Mouse (Mus musculus) cerebellum, adult 8-10 months (tissue): ENCODE data around the gene Cfap43.

Experiments used
- DNase-seq: peaks from one replicate; pipeline ENCODE4 v3.0.0; 2022

The Cfap43 gene

DNA sequence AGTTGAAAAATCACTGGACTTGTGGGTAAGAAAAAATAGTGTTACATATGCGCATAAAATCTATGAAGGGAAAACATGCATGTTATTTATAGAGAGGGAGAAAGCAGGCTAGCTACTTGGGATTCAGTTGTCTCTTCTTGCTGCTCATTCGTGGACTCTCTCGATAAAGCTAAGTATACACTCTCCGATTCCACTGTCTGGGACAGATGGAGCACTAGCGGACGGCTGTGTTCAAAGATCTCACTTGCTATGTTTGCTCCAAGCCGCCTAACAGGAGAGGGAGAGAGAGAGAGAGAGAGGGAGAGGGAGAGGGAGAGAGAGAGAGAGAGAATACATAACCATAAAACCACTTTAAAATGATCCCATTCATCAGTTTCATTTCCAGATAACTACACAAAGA is 138.9 kb downstream of the Cfap43 start:
- no peak for DNase-seq

DNA sequence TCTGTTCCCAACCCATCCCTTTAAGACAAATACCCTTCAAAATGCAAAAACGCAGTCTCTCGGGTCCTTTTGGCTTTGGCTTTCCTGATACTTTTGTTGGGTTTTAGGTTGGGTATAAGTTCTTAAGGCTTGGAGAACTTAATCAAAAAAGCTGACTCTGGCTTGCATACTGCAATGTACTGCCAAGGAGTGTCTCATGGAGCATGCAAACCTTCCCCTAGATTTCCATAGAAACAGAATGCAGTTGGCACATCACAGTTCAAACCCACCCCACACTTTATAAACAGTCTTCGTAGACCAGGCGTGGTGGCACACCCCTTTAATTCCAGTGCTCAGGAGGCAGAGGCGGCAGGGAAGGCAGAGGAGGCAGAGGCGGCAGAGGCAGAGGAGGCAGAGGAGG is 141.2 kb downstream of the Cfap43 start:
- DNase-seq, result no peak

DNA sequence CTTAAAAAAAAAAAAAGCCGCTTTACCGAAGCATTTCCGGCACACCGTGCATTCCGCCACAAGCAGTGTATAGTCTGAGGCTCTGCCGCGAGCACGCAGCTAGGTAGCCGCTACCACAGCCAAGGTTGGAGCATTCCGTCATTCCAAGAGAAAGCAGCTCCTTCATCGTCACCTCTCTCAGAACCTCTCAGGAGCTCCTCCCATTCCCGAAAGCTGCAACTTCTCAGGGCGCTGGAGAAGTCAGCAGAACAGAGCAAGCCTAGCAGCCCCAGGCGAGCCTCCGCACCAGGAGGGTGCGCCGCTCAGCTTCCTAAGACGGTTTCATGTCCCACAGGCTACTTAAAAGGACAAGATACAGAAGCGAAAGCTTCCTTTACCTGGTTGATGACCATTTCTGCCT is 163.5 kb downstream of the Cfap43 start:
- DNase-seq, result no peak

DNA sequence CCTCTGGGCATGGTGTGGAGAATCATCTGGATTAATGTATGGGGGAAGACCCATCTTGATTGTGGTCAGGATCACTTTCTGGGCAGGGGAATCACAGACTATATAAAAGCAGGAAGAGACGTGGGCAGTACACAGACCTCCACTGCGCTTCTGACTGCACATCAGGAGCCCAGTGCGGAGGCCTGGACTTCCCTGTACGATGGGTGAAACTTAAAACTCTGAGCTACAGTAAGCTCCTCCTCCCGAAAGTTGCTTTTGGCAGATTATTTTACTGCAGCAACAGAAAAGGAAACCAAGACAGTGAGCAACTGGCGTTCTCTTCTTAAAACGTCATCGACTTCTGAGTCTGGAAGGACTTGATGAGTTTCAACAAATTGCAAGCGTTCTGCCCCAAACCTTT is 164.2 kb downstream of the Cfap43 start:
- DNase-seq, result no peak

DNA sequence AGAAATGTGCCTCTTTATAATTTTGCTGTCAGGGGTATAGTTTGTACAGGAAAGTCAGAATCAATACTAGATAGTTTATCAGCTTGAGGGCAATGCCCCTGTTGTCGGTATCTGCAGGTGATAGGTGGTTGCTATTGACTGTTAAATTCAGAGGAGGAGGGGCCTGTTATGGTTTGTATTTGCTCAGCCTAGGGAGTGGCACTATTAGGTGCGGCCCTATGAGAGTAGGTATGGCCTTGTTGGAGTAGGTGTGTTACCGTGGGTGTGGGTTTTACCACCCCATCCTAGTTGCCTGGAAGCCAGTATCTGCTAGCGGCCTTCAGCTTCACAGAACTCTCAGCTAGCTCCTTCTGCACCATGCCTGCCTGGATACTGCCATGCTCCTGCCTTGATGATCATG is 165.2 kb downstream of the Cfap43 start:
- DNase-seq, result no peak

DNA sequence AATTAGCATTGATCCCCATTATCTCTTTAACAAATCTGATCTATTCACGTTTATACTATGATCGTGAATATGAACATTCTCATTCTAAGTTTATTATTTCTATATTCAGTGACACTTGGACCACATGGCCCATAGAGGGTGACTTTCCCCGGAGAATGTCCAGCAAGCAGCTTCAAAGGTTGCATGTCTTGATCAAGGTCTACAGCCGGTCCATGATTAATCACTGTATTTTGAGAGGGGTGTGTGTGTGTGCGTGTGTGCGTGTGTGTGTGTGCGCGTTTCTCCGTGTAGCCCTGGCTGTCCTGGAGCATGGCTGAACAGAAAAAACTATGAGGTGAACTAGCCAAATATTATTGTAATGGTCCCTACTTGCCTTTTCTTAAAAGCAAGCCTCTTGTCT is 166.6 kb downstream of the Cfap43 start:
- DNase-seq, result no peak

DNA sequence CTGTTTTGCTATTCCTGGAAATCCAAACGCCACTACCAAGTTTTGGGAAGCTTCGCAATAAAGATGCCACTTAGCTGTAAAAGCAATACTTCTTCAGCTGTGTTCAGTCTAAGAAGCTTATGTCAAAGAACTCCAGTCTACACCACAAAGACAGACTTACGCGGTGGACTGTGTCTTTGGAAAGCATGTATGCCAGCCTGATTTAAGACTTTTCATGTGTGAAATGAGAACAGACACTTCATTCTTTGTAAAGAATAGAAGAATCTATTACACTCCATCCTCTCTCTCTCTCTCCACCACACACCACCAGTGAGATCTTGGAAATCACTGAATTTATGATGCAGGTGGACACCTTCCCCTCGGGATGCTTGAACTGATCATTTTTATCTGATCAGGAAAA is 168.7 kb downstream of the Cfap43 start:
- no peak for DNase-seq

DNA sequence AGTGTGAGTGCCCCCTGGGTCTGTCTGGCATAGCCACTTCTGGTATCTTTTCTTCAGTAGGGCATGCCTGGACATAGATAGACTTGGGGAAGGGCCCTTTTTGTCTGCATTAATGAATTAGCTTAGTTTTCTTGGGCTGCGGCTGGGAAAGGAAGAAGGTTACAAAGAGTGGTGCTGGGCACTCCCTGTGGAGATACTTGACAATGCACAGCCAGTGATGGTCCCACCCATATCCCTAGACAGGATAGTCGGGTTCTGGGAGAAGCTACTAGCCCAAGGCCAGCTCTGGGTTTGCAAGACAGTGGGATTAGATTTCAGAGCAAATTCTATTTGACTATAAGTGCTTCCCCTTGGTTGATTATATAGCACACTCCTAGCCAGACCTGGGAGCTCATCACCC is 170.1 kb downstream of the Cfap43 start:
- DNase-seq, result no peak

DNA sequence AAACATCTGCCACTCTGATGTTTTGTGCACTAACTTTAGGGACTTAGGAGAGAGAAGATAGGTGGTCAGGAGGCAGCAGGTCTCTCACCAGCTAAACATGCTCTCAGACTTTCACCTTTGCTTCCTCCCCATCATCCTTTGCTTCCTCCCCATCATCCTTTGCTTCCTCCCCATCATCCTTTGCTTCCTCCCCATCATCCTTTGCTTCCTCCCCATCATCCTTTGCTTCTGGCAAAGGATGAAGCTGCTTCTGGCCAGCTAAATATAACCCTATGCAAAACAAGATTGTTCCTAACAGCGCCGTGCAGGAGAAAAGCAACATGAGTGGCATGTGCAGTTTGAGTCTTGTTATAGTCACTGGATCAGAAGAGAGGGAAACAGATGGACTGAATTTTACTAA is 172.0 kb downstream of the Cfap43 start:
- no peak for DNase-seq

DNA sequence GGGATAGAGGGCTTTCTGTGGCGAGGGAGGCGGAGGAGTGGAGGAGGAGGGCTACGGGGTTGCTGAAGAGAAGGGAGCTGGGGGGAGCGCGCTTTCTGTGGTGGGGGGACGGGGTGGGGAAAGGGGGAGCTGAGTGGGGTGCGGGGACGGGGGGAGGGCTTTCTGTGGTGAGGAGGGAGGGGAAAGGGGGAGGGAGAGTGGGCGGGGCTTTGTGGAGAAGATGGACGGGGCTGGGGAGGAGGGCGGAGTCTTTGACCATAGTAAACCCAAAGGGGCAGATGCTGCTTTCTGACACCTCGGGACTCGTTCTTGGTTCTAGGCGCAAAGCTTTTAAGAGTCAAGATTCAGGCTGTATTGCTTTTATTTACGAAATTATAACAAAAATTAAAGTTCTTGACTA is 187.2 kb downstream of the Cfap43 start:
- DNase-seq, result peak; percentile 52

DNA sequence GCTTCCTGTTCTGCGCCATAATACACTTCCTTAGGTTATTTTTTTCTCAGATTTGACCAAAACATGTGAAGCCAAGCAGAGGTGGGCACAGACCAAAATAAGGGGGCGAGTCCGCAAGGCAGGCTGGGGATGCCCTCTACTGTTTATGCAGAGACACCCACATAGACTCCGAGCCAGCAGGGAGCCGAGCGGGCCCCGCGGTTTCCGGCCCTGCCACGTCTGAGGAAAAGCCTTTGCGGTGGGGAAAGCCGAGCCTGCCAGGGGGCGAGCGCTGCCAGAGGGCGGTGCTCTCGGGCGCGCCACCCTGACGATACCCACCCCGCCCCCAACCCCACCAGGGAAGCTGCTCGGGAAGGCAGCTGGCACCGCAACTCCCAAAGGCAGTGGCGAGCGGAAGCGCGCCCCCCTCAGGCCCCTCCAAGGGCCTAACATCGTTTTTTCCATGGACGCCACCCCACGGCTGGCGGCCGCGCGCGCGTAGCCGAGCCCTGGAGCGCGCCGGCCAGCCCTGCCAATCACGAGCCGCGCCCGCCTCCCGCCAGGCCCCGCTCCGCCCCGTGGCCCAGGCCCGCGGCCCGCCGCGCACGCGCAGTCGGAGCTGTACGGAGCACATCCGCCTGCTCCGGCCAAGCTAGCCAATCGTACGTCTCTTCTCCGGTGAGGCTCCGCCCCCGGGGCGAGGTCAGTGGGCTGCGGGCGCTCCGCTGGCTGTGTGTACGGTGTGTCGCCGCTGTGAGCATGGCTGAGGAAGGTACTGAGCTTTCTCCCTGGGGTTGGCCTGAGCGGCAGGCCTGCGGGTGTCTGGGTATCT is 187.8 kb downstream of the Cfap43 start, which contains the start of gene Sfr1:
Sfr1 (plus strand) TSS at position 612 of the 811 bp plus-strand sequence.
- DNase-seq, result peak; percentile 99

DNA sequence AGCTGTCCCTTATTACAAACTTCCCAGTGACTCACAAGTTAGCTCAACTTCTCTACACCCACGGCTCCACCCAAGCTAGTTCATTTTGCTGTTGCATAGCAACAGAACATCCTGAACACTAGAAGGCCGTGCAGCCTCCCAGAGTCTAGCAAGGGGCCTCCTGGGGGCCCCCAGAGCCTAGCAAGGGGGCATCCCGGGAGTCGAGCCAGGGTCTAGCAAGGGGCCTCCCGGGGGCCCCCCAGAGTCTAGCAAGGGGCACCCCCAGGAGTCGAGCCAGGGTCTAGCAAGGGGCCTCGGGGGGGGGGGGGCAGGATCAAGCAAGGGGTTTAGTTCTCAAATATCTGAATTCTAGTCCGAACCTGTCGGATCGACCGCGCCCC is 188.4 kb downstream of the Cfap43 start:
- peak; percentile 38 for DNase-seq

DNA sequence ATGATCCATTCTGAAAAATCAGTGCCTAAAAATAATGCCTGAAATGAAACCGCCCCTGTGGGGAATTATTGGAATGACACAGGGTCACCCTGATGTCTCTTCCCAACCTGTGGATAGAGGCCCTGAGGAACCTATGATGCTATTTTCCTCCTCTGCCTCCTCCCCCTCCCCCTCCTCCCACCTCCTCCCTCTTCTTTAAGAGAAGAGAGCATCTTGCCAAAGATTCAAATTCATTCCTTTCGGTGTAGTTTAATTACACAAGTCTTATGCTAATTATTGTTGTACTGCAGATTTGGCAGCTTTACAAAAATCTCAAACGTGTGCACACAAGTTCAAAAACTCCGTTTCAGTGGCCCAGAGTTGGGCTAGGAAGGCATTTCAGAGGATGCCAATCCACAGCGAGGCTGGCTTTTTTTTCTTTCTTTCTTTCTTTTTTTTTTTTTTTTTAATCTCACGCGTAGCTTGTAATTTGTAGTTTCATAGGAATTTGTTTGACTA is 193.4 kb downstream of the Cfap43 start:
- no peak for DNase-seq

DNA sequence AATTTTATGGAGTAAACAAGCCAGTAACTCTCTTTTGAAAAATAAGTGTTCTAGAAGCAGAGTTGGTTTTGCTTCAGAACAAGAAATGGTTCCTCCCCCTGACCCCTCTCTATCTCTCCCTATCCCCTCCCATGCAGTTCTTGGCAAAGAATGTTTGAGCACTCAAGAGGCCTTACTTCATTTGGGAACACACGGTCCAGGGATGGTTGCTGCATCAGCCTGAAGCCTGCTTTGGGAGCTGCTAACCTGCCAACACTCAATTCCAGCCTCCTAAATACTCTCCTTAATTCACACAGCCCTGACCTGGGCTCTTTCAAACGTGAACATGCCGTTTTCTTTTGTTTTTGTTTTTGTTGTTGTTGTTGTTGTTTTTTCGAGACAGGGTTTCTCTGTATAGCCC is 194.2 kb downstream of the Cfap43 start:
- no peak for DNase-seq

DNA sequence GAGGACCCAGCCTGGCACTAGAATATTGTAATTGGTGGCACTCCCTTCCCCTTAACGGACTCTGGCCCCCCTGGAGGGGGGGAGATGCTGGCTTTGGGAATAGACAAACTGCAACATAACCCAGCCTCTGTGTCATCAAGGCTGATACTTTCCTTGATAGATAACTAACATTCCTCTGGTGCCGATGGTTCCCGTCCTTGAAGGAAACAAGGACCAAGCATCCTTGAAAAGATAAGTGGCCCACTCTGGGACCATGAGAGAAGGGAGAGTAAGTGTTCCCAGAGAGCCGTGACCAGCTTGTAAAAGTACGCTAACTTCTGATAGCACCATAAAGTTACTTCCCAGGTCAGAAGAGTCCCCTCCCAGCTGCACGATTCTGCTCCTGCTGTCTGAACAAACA is 196.6 kb downstream of the Cfap43 start:
- DNase-seq, result no peak

DNA sequence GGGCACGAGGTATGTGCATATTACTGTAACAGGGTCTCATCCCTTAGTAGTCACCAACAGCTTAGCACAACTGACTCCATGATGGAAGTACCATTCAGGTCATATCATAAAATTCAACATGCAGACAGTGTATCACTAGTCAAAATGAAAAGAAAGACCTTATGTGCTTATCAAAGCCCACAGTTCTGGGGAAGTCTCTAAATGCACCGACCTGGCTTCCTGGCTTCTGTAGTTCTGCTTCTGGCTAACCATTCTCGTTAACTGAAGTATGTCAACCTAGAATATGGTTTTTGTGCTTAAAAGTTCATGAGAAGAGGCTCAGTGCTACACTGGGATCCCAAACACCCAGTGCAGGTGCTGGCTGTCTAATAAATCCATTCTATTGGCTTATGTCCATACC is 199.9 kb downstream of the Cfap43 start:
- DNase-seq, result no peak

DNA sequence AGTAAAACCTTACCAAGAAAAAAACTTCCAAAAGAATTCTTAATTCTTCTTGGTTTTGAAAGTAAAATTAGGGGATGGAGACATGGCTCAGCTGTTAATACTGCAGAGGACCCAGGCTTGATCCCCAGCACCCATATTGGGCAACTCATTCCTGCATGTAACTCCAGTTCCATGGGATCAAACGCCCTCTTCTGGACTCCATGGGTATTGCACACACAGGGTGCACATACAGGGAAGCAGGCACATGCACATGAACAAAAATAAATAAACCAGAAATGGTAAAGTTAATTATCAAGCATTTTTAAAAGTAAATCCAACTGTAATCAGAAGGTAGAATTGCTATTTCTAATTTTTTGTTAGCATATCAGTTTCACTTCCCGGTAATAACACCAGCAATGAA is 202.9 kb downstream of the Cfap43 start:
- no peak for DNase-seq

DNA sequence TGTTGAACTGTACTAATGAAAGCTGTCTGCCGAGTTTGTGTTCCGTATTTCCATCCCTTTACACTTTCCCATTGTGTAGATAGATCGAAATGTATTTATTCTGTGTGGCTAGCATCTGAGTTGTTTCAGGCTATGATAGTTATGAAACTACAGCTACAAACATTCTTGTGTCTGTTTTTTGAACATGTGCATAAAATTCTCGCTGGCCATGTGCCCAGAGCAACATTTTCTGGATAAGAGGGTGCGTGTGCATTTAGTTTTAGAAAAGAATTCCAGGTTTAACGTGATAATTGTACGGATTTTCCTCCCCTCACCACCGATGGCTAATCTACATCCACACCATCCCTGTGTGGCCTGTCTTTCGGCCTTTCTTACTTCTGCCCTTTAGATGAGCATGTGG is 205.6 kb downstream of the Cfap43 start:
- no peak for DNase-seq

DNA sequence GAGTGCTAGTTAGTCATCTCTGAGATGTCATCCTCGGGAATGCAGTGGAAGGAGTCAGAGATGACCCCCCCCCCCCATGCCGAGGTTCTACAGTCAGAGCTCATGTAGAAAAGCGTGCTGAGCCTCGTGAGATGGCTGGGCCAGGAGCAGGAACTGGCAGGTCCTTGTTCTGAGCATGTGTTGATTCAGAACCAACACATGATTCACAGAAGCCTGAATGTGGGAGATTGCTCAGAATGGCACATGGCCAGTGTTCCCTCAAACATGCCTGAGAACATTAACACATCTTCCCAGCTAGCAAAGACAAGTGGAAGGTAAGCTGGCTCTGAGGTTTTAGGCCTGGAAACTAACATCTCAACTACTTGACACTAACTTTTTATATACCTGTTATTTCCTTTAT is 208.7 kb downstream of the Cfap43 start:
- no peak for DNase-seq

DNA sequence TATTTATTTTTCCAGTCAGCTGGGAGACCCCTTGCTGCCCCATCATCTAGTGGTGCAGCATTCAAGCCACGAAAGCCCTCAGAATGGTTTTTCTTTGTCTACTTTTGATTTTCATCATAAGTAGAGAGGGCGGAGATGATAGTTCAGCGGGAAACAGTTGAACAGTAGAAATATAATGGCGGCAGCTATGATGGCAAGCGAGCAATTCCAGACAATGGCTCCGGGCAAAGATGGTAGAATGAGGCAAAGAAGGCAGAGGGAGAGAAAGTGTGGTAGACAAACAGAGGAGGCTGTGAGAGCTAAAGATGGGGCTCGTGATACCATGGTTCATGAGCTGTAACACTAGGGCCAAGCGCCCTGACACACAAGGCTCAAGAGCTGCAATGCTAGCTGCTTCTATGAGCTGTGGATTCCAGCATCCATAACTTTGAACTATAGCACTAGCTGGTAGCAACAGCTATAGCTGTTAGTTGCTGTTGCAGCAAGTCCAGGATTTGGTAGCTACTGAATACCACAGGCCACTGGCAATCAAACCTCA is 213.2 kb downstream of the Cfap43 start:
- DNase-seq, result no peak

DNA sequence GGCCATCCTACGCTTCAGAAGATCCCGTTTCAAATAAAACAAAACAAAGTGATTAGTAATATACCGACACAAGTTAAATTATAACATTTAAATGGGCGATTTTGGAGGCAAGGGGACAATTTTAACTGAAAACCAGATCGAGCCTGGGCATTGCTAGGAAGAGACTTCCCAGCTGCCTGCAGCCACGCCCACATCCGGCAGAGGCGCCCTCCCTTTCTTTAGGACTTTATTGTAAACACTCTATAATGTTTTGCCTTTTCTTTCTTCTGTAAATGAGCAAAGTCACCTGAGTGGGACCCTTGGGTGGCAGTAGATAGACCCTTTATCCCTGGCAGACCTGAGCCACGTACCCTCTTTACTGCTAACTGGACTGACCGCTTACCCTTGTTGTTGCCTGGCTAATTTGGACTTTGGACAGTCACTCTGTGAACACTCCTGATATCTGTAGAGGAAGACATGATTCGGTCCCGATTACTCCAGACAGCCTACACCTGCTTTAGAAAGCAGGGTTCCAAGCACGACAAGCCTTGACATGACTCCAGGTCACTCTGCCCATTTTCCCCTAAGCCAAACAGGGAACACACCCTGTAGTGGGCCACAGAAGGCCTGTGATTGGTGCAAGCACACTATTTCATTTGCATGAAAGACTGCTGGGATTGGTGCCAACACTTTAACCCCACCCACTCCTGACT is 213.9 kb downstream of the Cfap43 start:
- DNase-seq, result no peak

DNA sequence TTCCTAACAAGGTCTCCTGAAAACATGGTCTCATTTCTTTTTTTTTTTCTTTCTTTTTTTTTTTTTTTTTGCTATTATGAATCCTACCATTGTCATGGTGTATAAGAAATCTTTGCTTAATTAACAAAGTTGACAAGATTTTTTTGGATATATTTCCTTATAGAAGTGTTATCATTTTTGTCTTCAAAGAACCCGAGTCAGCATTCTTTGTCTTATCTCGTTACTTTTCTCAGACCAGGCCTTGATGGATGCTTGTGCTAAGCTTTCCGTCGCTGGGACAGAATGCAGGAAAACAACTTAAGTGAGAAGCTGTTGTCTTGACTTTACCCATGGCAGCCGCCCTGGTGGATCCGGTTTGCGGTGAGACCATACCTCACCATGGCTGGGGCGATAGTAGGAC is 218.6 kb downstream of the Cfap43 start:
- DNase-seq, result no peak

DNA sequence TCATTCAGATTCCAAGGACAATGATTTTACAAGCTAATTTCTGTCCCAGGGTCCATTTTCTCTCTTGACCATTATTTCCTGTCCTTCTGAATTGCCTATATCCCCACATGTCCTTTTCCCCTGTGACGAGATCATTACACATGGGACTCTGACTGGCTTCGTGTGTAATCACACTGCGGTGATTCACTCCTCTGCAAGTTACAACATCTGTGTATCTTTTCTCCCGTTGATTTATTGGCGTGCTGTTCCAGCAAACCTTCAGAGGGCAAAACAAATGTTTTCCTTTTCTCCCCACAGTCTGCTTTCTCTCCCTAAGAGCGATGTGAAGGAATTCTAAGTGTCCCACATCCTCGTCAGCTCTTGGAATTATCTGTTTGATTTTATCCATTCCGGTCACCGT is 219.3 kb downstream of the Cfap43 start:
- no peak for DNase-seq

DNA sequence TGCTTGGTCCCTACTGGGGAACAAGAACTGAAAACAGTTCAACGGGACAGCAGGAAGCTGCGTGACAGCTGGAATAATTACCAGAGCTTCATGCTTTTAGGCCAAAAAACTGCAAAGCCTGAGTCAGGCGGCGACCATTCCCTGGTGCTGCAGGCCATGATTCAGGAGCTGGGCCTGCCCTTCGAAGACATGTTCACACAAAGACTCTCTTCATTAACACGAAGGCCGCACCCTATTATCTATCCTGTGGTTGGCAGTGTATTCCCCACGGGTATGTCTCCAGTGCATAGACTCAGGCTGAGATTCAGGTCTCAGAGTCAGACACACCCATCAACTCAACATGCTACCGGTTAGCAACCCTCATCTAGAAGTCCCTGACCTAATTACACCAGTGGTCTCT is 220.8 kb downstream of the Cfap43 start:
- no peak for DNase-seq
